Mouse (Mus musculus) effector memory CD4-positive, alpha-beta T cell, adult 7 months (primary cell): ENCODE results near the gene Gm8797. TPM values are rescaled to one million over a fixed set of nuclear protein-coding genes. Genes with fewer than 3 reads are reported as not detected.

ENCODE experiments used
- polyA plus RNA-seq: library from polyadenylated mRNA; unstranded; fragments of 100-300 nt; shearing (Covaris generic); gene quantifications from one replicate; pipeline ENCODE4 v1.2.1, GENCODE M21; 2017

Gene Gm8797
- polyA plus RNA-seq: 47.0 TPM

DNA sequence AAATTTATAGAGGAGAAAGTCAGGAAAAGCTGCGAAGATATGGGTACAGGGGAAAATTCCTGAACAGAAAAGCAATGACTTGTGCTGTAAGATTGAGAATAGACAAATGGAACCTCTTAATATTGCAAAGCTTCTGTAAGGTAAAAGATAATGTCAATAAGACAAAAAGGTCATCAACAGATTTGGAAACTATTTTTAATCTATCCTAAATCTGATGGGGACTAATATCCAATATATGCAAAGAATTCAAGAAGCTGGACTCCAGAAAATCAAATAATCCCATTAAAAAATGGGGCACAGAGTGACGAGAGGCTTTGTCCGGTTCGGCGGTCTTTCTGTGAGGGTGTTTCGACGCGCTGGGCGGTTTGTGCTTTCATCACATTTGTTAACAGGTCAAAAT lies at the start of gene Gm8797:
TSS of gene Gm8797 (plus strand) at position 301 of the 400 bp plus-strand sequence.

